Comparison of ENCODE assay signal across 9 mouse cellular contexts in the genomic region with DNA sequence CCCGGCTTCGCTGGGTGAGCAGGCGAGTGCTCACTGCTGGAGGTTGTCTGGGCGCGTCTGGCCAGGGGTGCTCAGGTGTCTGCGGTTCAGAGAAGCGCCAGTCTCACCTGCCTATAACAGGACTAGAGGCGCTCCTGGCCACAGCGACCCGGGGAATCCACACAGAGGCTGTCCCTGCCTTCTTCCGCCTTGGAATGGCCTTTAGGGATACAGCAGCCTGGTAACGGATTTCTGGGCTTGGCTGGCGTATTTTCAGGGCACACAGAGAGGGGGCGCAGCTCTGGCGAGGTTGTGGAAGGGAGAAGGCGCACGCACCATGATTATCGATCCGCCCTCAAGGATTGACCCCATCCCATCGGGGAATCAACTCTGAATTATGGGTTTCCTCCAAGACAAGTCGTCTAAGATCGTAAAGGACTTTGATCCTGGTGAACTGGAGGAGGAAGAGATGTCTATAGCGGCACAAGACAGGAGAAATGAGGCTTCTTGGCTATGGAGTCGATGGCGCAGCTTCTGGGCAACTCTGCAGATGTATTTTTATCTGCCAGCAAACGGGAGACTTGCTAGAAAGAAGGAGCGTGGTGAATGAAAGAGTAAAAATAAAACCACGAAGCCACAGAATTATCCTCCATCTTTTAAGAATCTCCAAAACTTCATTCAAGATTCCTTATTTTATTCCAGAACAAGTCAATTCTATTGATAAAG. TPM values are rescaled to one million over a fixed set of nuclear protein-coding genes. Genes with fewer than 3 reads are reported as not detected.
DNase-seq lines count a peak whose midpoint lies in the region; ATAC-seq and TF ChIP-seq lines count a peak whose summit lies in the region.
"Had no signal": no experiment of that assay in that cellular context is flagged by ENCODE, and none has a peak within 500 bp of the region (broad histone marks: within the 10 kb centered on the region; RNA-seq: fewer than 3 reads in every experiment).

No protein-coding gene starts in this region.

- WGBS in heart, embryonic 12.5 days: 6% methylated on average over 28 of the region's 28 CpGs
- WGBS in forebrain, embryonic 15.5 days: 9% methylated on average over 28 of the region's 28 CpGs
- 8% methylated on average over 28 of the region's 28 CpGs for WGBS in limb, embryonic 14.5 days
- 7% methylated on average over 28 of the region's 28 CpGs for WGBS in neural tube, embryonic 13.5 days

- H3K9ac ChIP-seq in heart, embryonic 12.5 days: 0 out of 2 replicates have a peak overlapping the region, but pooled peaks have one; percentile 44
- H3K9ac ChIP-seq in forebrain, embryonic 15.5 days (replicated peaks): no peak overlapping the region
- H3K9ac ChIP-seq in limb, embryonic 14.5 days (ENCODE audit: low read depth, low read length, severe bottlenecking): no peak overlapping the region
- H3K9ac ChIP-seq in neural tube, embryonic 13.5 days: peak overlapping the region; percentile 45; the same call in 1 of the 2 replicates

- H3K27me3 ChIP-seq in heart, embryonic 12.5 days (replicated peaks): peaks cover 80% of the 10 kb centered on the region
- peaks cover 70% of the 10 kb centered on the region for H3K27me3 ChIP-seq in forebrain, embryonic 15.5 days
- H3K27me3 ChIP-seq in limb, embryonic 14.5 days (ENCODE audit: control insufficient read depth, insufficient read depth, low read length): peaks cover 64% of the 10 kb centered on the region
- peaks cover 81% of the 10 kb centered on the region for H3K27me3 ChIP-seq in neural tube, embryonic 13.5 days

- H3K27ac ChIP-seq in heart, embryonic 12.5 days (ENCODE audit: poor library complexity, severe bottlenecking): no peak overlapping the region
- H3K27ac ChIP-seq in forebrain, embryonic 15.5 days (replicated peaks): no peak overlapping the region
- H3K27ac ChIP-seq in limb, embryonic 14.5 days (replicated peaks; ENCODE audit: low read depth, low read length): no peak overlapping the region
- no peak overlapping the region for H3K27ac ChIP-seq in neural tube, embryonic 13.5 days (replicated peaks)

- H3K4me2 ChIP-seq in heart, embryonic 12.5 days: peak overlapping the region; percentile 88
- H3K4me2 ChIP-seq in forebrain, embryonic 15.5 days (replicated peaks): peak overlapping the region; percentile 35
- peak overlapping the region; percentile 99 for H3K4me2 ChIP-seq in limb, embryonic 14.5 days (replicated peaks; ENCODE audit: low read depth, low read length, severe bottlenecking)
- H3K4me2 ChIP-seq in neural tube, embryonic 13.5 days: peak overlapping the region; percentile 93

- H3K4me1 ChIP-seq in heart, embryonic 12.5 days (replicated peaks): peaks cover 33% of the 10 kb centered on the region
- H3K4me1 ChIP-seq in forebrain, embryonic 15.5 days: peaks cover 32% of the 10 kb centered on the region
- H3K4me1 ChIP-seq in limb, embryonic 14.5 days (ENCODE audit: control insufficient read depth, insufficient read depth, low read length): peaks cover 23% of the 10 kb centered on the region; the same call in 1 of the 2 replicates
- peaks cover 37% of the 10 kb centered on the region for H3K4me1 ChIP-seq in neural tube, embryonic 13.5 days (replicated peaks)

- ATAC-seq in heart, embryonic 12.5 days (ENCODE audit: insufficient number of reproducible peaks, low FRiP score): no peak
- 0 out of 2 replicates have a peak, but pooled peaks have one; percentile 15 for ATAC-seq in forebrain, embryonic 15.5 days (replicated peaks)
- ATAC-seq in limb, embryonic 14.5 days (ENCODE audit: low FRiP score, low read depth): no peak
- ATAC-seq in neural tube, embryonic 13.5 days (ENCODE audit: low read depth): 0 out of 2 replicates have a peak, but pooled peaks have one; percentile 27
- no peak for ATAC-seq in monocyte, adult 5-6 weeks (replicated peaks; ENCODE audit: insufficient number of reproducible peaks, low FRiP score, low TSS enrichment, poor library complexity, severe bottlenecking)

- H3K9me3 ChIP-seq in heart, embryonic 12.5 days (replicated peaks): no peaks in the 10 kb centered on the region
- no peaks in the 10 kb centered on the region for H3K9me3 ChIP-seq in forebrain, embryonic 15.5 days
- H3K9me3 ChIP-seq in limb, embryonic 14.5 days (ENCODE audit: control insufficient read depth, low read length): no peaks in the 10 kb centered on the region
- H3K9me3 ChIP-seq in neural tube, embryonic 13.5 days: no peaks in the 10 kb centered on the region

- no peaks in the 10 kb centered on the region for H3K36me3 ChIP-seq in heart, embryonic 12.5 days
- no peaks in the 10 kb centered on the region for H3K36me3 ChIP-seq in forebrain, embryonic 15.5 days
- H3K36me3 ChIP-seq in limb, embryonic 14.5 days (ENCODE audit: control insufficient read depth, insufficient read depth, low read length): no peaks in the 10 kb centered on the region
- H3K36me3 ChIP-seq in neural tube, embryonic 13.5 days: no peaks in the 10 kb centered on the region
- H3K36me3 ChIP-seq: G1E had no signal

- no peak for DNase-seq in heart, adult 8-10 months (ENCODE audit: low spot score)
- peak; percentile 43 for DNase-seq in R1 (ENCODE audit: low read depth, low spot score)
- no peak for DNase-seq in limb, embryonic 14.5 days (ENCODE audit: low spot score)
- no peak for DNase-seq in urinary bladder, adult 2 months (ENCODE audit: low spot score)

- no peak for TF ChIP-seq POLR2A in limb, embryonic 14.5 days (IDR thresholded peaks at IDR 0.05; ENCODE audit: borderline replicate concordance, extremely low read depth, insufficient read depth, insufficient read length)

- peak overlapping the region; percentile 55 for H3K4me3 ChIP-seq in heart, embryonic 12.5 days
- H3K4me3 ChIP-seq in forebrain, embryonic 15.5 days: peak overlapping the region; percentile 25
- peak overlapping the region; percentile 59 for H3K4me3 ChIP-seq in limb, embryonic 14.5 days (replicated peaks; ENCODE audit: low read length)
- peak overlapping the region; percentile 48 for H3K4me3 ChIP-seq in neural tube, embryonic 13.5 days

RNA-seq across cellular contexts. Expression of a gene that starts 1.3 kb away (rescaled TPM):
- 0.12 and 0.20 TPM in 2 replicates for polyA plus RNA-seq in heart, embryonic 12.5 days (2016; fragmentation: Nextera tagmentation; extraction: Ambion mirVana)
- not detected for total RNA-seq in heart, adult 8-10 months (2022)
- not detected in 2 replicates for polyA plus RNA-seq in forebrain, embryonic 15.5 days (2015; fragmentation: Nextera tagmentation; extraction: Ambion mirVana)
- 2.7 and 2.9 TPM in 2 replicates for polyA plus RNA-seq in limb, embryonic 14.5 days (2012; rRNA removed)
- polyA plus RNA-seq in limb, embryonic 14.5 days (2014; fragmentation: Nextera tagmentation; extraction: Ambion mirVana): 1.4 and 1.8 TPM in 2 replicates
- polyA plus RNA-seq in neural tube, embryonic 13.5 days (2015; fragmentation: Nextera tagmentation; extraction: Ambion mirVana): 0.21 TPM in 1 of 2 replicates, not detected in the other
- not detected in 3 replicates for total RNA-seq in monocyte, adult 5-6 weeks (2017)
- 4.9 and 5.7 TPM in 2 replicates for polyA plus RNA-seq in urinary bladder, adult 2 months (2012; rRNA removed)
- polyA plus RNA-seq: G1E had no signal

RNA-seq across cellular contexts. Expression of a gene that starts 35.5 kb away (rescaled TPM):
- 27.3 and 27.5 TPM in 2 replicates for polyA plus RNA-seq in heart, embryonic 12.5 days (2016; fragmentation: Nextera tagmentation; extraction: Ambion mirVana)
- total RNA-seq in heart, adult 8-10 months (2022): 10 to 100 TPM; 22.9 to 30.2 (median 27.5) TPM
- polyA plus RNA-seq in forebrain, embryonic 15.5 days (2015; fragmentation: Nextera tagmentation; extraction: Ambion mirVana): 28.3 and 28.6 TPM in 2 replicates
- 38.8 and 41.5 TPM in 2 replicates for polyA plus RNA-seq in limb, embryonic 14.5 days (2012; rRNA removed)
- polyA plus RNA-seq in limb, embryonic 14.5 days (2014; fragmentation: Nextera tagmentation; extraction: Ambion mirVana): 40.9 and 41.9 TPM in 2 replicates
- polyA plus RNA-seq in neural tube, embryonic 13.5 days (2015; fragmentation: Nextera tagmentation; extraction: Ambion mirVana): 27.5 and 31.1 TPM in 2 replicates
- 14.5 to 22.5 TPM (median 21.7 TPM) in 3 replicates for total RNA-seq in monocyte, adult 5-6 weeks (2017)
- polyA plus RNA-seq in urinary bladder, adult 2 months (2012; rRNA removed): 27.7 and 28.5 TPM in 2 replicates

RNA-seq across cellular contexts. Expression of a gene that starts 35.5 kb away (rescaled TPM):
- polyA plus RNA-seq in heart, embryonic 12.5 days (2016; fragmentation: Nextera tagmentation; extraction: Ambion mirVana): 0.90 and 3.8 TPM in 2 replicates
- total RNA-seq in heart, adult 8-10 months (2022): 10 to 100 TPM in 2 of 4 experiments, 1 to 10 TPM in 2; 8.9 to 13.3 (median 10.7) TPM
- 1.6 TPM in 1 of 2 replicates, not detected in the other for polyA plus RNA-seq in forebrain, embryonic 15.5 days (2015; fragmentation: Nextera tagmentation; extraction: Ambion mirVana)
- polyA plus RNA-seq in limb, embryonic 14.5 days (2012; rRNA removed): not detected in 2 replicates
- polyA plus RNA-seq in limb, embryonic 14.5 days (2014; fragmentation: Nextera tagmentation; extraction: Ambion mirVana): 0.43 TPM in 1 of 2 replicates, not detected in the other
- 2.4 and 6.1 TPM in 2 replicates for polyA plus RNA-seq in neural tube, embryonic 13.5 days (2015; fragmentation: Nextera tagmentation; extraction: Ambion mirVana)
- not detected in 3 replicates for total RNA-seq in monocyte, adult 5-6 weeks (2017)
- not detected in 2 replicates for polyA plus RNA-seq in urinary bladder, adult 2 months (2012; rRNA removed)
- total RNA-seq: G1E had no signal

Comparison
In these comparisons a context has a peak if more than half of its experiments do, and no peak if none do; other contexts are left out.
1. ATAC-seq: peak in forebrain, embryonic 15.5 days (single experiment) and neural tube, embryonic 13.5 days (single experiment); none in heart, embryonic 12.5 days (single experiment), limb, embryonic 14.5 days (single experiment) and monocyte, adult 5-6 weeks (single experiment).
2. H3K4me2 ChIP-seq: peak in every context shown above with its lines; median percentile 99 in limb, embryonic 14.5 days; 93 in neural tube, embryonic 13.5 days; 88 in heart, embryonic 12.5 days; 35 in forebrain, embryonic 15.5 days.
3. H3K9ac ChIP-seq: peak in heart, embryonic 12.5 days (single experiment) and neural tube, embryonic 13.5 days (single experiment); none in forebrain, embryonic 15.5 days (single experiment) and limb, embryonic 14.5 days (single experiment).
4. Peak in every context shown above with its lines, with median percentiles within 50 percentile points of each other: H3K4me3 ChIP-seq.